Mouse (Mus musculus) heart, postnatal 0 days (tissue): ENCODE data around the gene Prr15.

ENCODE experiments used
- CTCF ChIP-seq: IDR thresholded peaks from 2 replicates; pipeline ENCODE4 v1.5.1; 2016; ENCODE audit warnings: antibody characterized with exemption, control low read depth, low read depth
- EP300 ChIP-seq: IDR thresholded peaks from 2 replicates; pipeline ENCODE4 v1.6.1; 2016; ENCODE audit warnings: antibody characterized with exemption, low read depth

DNA sequence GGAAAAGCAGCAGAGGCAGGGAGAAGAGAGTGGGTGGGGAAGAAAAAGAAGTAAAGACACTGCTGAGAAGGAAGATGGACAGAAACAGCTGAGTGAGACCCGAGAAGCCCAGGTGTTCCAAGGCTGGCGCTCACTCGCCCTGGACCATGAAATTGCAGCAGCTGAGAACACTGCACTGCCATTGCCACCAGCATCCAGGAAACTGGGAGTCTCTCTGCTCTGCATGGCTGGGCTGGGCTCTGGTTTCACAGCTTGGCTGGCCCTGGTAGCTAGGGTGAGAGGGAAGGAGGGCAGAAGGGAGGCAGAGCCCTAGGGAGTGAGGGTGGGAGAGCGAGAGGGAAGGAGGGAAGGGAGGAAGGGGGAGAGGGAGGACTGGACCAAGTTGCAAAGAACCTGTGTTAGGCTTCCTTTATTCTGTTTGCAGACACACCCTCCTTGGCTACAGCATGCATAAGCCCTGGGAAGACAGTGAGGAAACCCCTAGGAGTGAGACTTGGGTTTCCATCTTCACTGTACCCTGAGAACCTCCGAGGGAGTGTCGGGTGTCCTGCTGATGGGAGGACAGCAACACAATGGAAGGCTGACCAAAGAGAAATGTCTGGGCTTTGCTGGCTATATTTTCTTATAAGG, 44.4 kb downstream of the Prr15 start:
- TF ChIP-seq CTCF: no peak
- TF ChIP-seq EP300: no peak
